Mouse (Mus musculus): ENCODE results near the gene Ankrd13b.

Ankrd13b gene

GRCm38 (mm10) chr11:77462283-77463100, 27.0 kb downstream of the Ankrd13b start, which contains the start of gene Coro6:
Coro6 (plus strand) TSS chr11:77462411.
- peak; percentile 75 for DNase-seq (ENCODE audit: low spot score)

GRCm38 (mm10) chr11:77461856-77462255, 27.6 kb downstream of the Ankrd13b start:
- DNase-seq (ENCODE audit: low spot score) = no peak

- DNase-seq (ENCODE audit: low spot score) = no peak
Measured at GRCm38 (mm10) chr11:77456866-77457265, 32.6 kb downstream of the Ankrd13b start.

- no peak for DNase-seq (ENCODE audit: low spot score)
Measured at GRCm38 (mm10) chr11:77455770-77456510, 33.5 kb downstream of the Ankrd13b start.

GRCm38 (mm10) chr11:77453388-77453787, 36.1 kb downstream of the Ankrd13b start:
- DNase-seq (ENCODE audit: low spot score) = no peak

GRCm38 (mm10) chr11:77451670-77452069, 37.8 kb downstream of the Ankrd13b start:
- no peak for DNase-seq (ENCODE audit: low spot score)

GRCm38 (mm10) chr11:77449224-77449623, 40.3 kb downstream of the Ankrd13b start:
- DNase-seq (ENCODE audit: low spot score) = no peak

GRCm38 (mm10) chr11:77446628-77447041, 42.8 kb downstream of the Ankrd13b start:
- peak; percentile 80 for DNase-seq (ENCODE audit: low spot score)

GRCm38 (mm10) chr11:77444939-77445338, 44.5 kb downstream of the Ankrd13b start:
- DNase-seq (ENCODE audit: low spot score) = peak; percentile 81

GRCm38 (mm10) chr11:77442186-77443170, 47.0 kb downstream of the Ankrd13b start:
- DNase-seq (ENCODE audit: low spot score) = no peak

- DNase-seq (ENCODE audit: low spot score) = no peak
Measured at GRCm38 (mm10) chr11:77441020-77441419, 48.5 kb downstream of the Ankrd13b start.

GRCm38 (mm10) chr11:77440081-77440480, 49.4 kb downstream of the Ankrd13b start:
- DNase-seq (ENCODE audit: low spot score) = no peak

GRCm38 (mm10) chr11:77437026-77437425, 52.5 kb downstream of the Ankrd13b start:
- no peak for DNase-seq (ENCODE audit: low spot score)

GRCm38 (mm10) chr11:77428446-77428845, 61.0 kb downstream of the Ankrd13b start:
- no peak for DNase-seq (ENCODE audit: low spot score)

- DNase-seq (ENCODE audit: low spot score) = no peak
Measured at GRCm38 (mm10) chr11:77423175-77423859, 66.2 kb downstream of the Ankrd13b start.

Measured in MN1 (cell line).